Mouse (Mus musculus): Measurements from ENCODE around the gene Hoxb13. TPM values are rescaled to one million over a fixed set of nuclear protein-coding genes. Genes with fewer than 3 reads are reported as not detected.
A peak's percentile ranks its signal among the peaks of the same experiment; 100 is the strongest.

The Hoxb13 gene
- total and polyA plus RNA-seq, 2 experiments from 2014 or later, result not detected

DNA sequence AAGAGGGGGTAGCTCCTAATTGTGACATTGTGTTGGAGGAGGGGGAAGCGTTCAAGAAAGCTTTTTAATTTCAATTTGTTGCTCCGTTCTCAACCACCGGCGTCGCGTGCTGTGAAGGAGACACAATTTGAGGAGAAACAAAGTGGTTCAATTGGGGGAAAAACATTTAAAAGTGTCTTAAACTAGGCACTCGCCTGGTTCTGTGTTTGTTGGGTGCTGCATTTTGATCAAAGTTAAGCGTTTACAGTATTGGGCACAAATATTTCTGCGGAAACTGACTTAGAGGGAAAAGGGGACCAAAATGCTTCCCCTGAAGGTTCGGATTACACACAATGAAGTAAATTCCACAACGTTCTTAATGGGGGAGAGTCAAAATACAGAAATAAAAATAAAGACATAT lies 10.2 kb downstream of the Hoxb13 start:
- Histone ChIP-seq H3K27me3 (ENCODE audit: insufficient read depth, low read length) (peaks cover 95% of the 10 kb centered on the region), H3K27ac (no peak overlapping the region), H3K36me3 (ENCODE audit: insufficient read depth, low read length) (no peaks in the 10 kb centered on the region), H3K9me3 (ENCODE audit: low read length) (peaks cover 3% of the 10 kb centered on the region; the same call in 1 of the 2 replicates), H3K9ac (replicated peaks; ENCODE audit: low read length) (no peak overlapping the region), H3K4me3 (ENCODE audit: low read length) (no peak overlapping the region), H3K4me2 (ENCODE audit: low read depth, low read length) (no peak overlapping the region), H3K4me1 (ENCODE audit: insufficient read depth, low read length) (no peaks in the 10 kb centered on the region)
- WGBS, result 2% methylated on average over 11 of the region's 11 CpGs
- DNase-seq (ENCODE audit: low spot score) (no peak), ATAC-seq (no peak)
- no peak for TF ChIP-seq CTCF (IDR thresholded peaks at IDR 0.05; ENCODE audit: low read depth)

DNA sequence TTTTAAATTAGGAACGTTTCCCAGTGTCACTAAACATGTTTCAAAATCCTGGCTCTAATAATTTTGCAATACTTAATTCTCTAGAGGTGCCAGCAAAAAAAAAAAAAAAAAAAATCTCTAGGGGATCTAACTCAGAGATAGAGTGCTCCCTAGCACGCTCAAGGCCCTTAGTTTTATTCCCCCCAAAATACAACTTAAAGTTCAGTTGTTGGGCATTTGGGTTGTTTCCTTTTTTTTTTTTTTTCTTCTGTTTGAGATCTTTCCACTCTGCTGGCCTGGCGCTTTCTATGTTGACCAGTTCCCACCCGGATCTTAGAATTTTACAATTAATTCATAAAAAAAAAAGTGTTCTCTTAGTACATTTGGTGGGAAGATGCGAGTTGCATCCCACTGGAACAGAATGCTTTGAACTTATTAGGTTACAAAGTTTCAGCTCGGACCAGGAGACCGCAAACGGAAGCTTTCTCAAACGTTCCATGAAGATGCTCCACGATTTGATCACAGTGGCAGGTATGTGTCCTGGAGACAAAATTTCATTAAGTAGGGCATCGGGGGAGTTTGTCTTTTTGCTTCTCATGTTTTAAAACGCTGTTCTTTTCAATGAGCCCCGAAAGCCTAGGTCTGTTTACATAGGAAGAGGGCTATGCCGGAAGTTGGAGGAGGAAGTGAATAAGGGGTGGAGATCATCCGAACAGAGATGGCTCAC lies 11.5 kb downstream of the Hoxb13 start:
- H3K9me3 ChIP-seq (ENCODE audit: low read length), result peaks cover 3% of the 10 kb centered on the region; the same call in 1 of the 2 replicates
- H3K36me3 ChIP-seq (ENCODE audit: insufficient read depth, low read length), result no peaks in the 10 kb centered on the region
- no peak overlapping the region for H3K4me2 ChIP-seq (ENCODE audit: low read depth, low read length)
- no peaks in the 10 kb centered on the region for H3K4me1 ChIP-seq (ENCODE audit: insufficient read depth, low read length)
- H3K4me3 ChIP-seq (ENCODE audit: low read length), result no peak overlapping the region
- no peak overlapping the region for H3K27ac ChIP-seq
- TF ChIP-seq CTCF (IDR thresholded peaks at IDR 0.05; ENCODE audit: low read depth), result no peak
- DNase-seq (ENCODE audit: low spot score) (no peak), ATAC-seq (no peak)
- peaks cover 90% of the 10 kb centered on the region for H3K27me3 ChIP-seq (ENCODE audit: insufficient read depth, low read length)
- no peak overlapping the region for H3K9ac ChIP-seq (replicated peaks; ENCODE audit: low read length)
- 5% methylated on average over 15 of the region's 15 CpGs for WGBS

DNA sequence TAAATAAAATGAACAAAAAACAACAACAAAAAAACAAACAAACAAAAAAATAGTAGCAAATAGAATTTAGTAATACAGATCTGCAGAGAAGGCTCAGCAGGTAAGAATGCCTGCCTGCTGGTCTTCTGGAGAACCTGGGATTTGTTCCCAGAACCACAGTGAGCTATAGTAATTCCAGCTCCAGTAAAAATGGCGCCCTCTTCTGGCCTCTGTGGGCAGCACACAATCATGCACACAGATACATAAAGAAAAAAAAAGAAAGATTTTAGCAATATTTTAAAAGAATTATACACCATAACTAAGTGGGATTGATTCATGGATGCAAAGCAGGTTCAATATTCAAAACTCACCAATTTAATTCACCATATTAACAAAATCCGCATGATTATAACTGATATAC lies 29.7 kb downstream of the Hoxb13 start:
- no peak for DNase-seq (ENCODE audit: low spot score)
- peak; percentile 21; the same call in 1 of the 2 replicates for TF ChIP-seq CTCF (IDR thresholded peaks at IDR 0.05; ENCODE audit: low read depth)
- 0 out of 2 replicates have a peak, but pooled peaks cover 3% of the 10 kb centered on the region for H3K9me3 ChIP-seq (ENCODE audit: low read length)
- H3K9ac ChIP-seq (replicated peaks; ENCODE audit: low read length), result no peak overlapping the region
- H3K4me3 ChIP-seq (ENCODE audit: low read length), result no peak overlapping the region
- WGBS, result 42% methylated on average over 2 of the region's 2 CpGs
- no peaks in the 10 kb centered on the region for H3K27me3 ChIP-seq (ENCODE audit: insufficient read depth, low read length)
- no peak for ATAC-seq
- no peaks in the 10 kb centered on the region for H3K36me3 ChIP-seq (ENCODE audit: insufficient read depth, low read length)
- no peak overlapping the region for H3K4me2 ChIP-seq (ENCODE audit: low read depth, low read length)
- H3K27ac ChIP-seq, result no peak overlapping the region
- H3K4me1 ChIP-seq (ENCODE audit: insufficient read depth, low read length), result no peaks in the 10 kb centered on the region

DNA sequence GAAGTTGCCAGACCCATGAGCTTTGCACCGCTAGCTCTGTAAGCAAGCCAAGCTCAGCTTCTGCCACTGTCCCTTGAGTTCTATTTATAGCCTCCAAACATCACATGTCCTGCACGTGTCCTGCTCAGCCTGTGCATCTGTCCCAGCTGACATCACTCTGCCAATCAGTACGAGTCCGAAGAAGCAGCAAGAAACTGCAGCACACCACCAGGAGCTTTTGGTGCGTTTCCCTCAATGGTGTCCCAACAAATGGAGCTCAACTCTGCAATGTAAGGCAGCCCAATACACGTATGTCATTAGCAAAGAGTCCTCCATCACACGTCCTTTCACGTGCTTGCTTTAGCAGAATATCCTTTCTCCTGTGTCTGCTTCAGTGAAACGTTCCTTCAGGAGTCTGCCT lies 33.6 kb downstream of the Hoxb13 start:
- H3K27me3 ChIP-seq (ENCODE audit: insufficient read depth, low read length), result no peaks in the 10 kb centered on the region
- H3K4me2 ChIP-seq (ENCODE audit: low read depth, low read length), result no peak overlapping the region
- WGBS, result 83% methylated on average over 9 of the region's 9 CpGs
- no peaks in the 10 kb centered on the region for H3K36me3 ChIP-seq (ENCODE audit: insufficient read depth, low read length)
- DNase-seq (ENCODE audit: low spot score) (no peak), ATAC-seq (no peak)
- H3K9me3 ChIP-seq (ENCODE audit: low read length), result no peaks in the 10 kb centered on the region
- H3K9ac ChIP-seq (replicated peaks; ENCODE audit: low read length), result no peak overlapping the region
- no peak overlapping the region for H3K27ac ChIP-seq
- H3K4me3 ChIP-seq (ENCODE audit: low read length), result no peak overlapping the region
- no peaks in the 10 kb centered on the region for H3K4me1 ChIP-seq (ENCODE audit: insufficient read depth, low read length)
- TF ChIP-seq CTCF (IDR thresholded peaks at IDR 0.05; ENCODE audit: low read depth), result no peak

DNA sequence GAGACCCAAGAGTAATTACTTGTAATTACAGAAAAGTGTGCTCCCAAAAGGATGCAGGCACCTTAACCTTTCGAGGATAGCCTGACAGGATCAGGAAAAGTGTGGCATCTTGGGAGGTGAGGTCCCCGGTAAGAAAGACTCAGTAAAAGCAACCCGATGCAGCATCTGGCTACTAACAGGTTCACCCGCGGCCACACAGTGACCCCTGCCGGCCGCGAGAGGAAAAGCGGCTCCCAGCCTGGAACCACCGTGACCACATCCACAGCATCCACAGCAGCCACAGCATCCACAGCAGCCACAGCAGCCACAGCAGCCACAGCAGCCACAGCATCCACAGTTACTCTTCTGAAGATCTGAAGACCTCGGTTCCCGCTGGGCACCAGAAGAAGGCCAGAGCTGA lies 40.8 kb downstream of the Hoxb13 start:
- H3K4me1 ChIP-seq (ENCODE audit: insufficient read depth, low read length), result no peaks in the 10 kb centered on the region
- H3K4me2 ChIP-seq (ENCODE audit: low read depth, low read length), result no peak overlapping the region
- H3K36me3 ChIP-seq (ENCODE audit: insufficient read depth, low read length), result no peaks in the 10 kb centered on the region
- peaks cover 32% of the 10 kb centered on the region for H3K27me3 ChIP-seq (ENCODE audit: insufficient read depth, low read length)
- TF ChIP-seq CTCF (IDR thresholded peaks at IDR 0.05; ENCODE audit: low read depth), result peak; percentile 84
- H3K4me3 ChIP-seq (ENCODE audit: low read length), result no peak overlapping the region
- 3% methylated on average over 12 of the region's 12 CpGs for WGBS
- H3K27ac ChIP-seq, result no peak overlapping the region
- DNase-seq (ENCODE audit: low spot score), result peak; percentile 67
- ATAC-seq, result no peak
- H3K9ac ChIP-seq (replicated peaks; ENCODE audit: low read length), result no peak overlapping the region
- H3K9me3 ChIP-seq (ENCODE audit: low read length), result no peaks in the 10 kb centered on the region

DNA sequence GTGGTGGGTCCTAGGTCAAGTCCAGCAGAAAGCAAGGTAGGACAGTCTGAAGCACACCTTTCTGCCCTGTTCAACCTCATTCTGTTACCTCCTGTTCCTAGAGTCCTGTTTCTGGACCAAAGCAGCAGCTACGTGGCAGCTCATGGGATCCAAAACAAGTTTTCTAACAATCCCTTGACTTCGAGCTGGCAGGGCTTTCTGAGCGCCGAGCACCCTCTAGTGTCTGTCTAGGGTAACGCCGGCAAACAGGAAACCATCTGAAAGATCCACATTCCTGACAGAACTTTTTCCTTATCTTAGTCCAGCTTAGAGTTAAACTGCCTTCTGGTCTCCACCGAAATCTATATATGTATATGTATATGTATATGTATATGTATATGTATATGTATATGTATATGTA lies 46.1 kb downstream of the Hoxb13 start:
- Histone ChIP-seq H3K27me3 (ENCODE audit: insufficient read depth, low read length) (peaks cover 21% of the 10 kb centered on the region), H3K27ac (no peak overlapping the region), H3K9ac (replicated peaks; ENCODE audit: low read length) (no peak overlapping the region), H3K4me3 (ENCODE audit: low read length) (no peak overlapping the region), H3K4me2 (ENCODE audit: low read depth, low read length) (no peak overlapping the region), H3K4me1 (ENCODE audit: insufficient read depth, low read length) (no peaks in the 10 kb centered on the region), H3K9me3 (ENCODE audit: low read length) (no peaks in the 10 kb centered on the region), H3K36me3 (ENCODE audit: insufficient read depth, low read length) (no peaks in the 10 kb centered on the region)
- TF ChIP-seq CTCF (IDR thresholded peaks at IDR 0.05; ENCODE audit: low read depth), result peak; percentile 86
- WGBS, result under 1% methylated on average over 7 of the region's 7 CpGs
- DNase-seq (ENCODE audit: low spot score) (peak; percentile 76), ATAC-seq (no peak)

Other genes starting within 250 kb of the Hoxb13 start
- 4.1 and 5.3 TPM in 2 replicates for gene Igf2bp1, start 188.4 kb upstream of the Hoxb13 start, total RNA-seq (2014; rRNA removed)
- 2.8 and 3.5 TPM in 2 replicates for gene Igf2bp1, start 188.4 kb upstream of the Hoxb13 start, polyA plus RNA-seq (2015; fragmentation: Nextera tagmentation; extraction: Ambion mirVana)
- not detected in 2 replicates for gene Gip, start 169.8 kb upstream of the Hoxb13 start, total RNA-seq (2014; rRNA removed)
- not detected in 2 replicates for gene Gip, start 169.8 kb upstream of the Hoxb13 start, polyA plus RNA-seq (2015; fragmentation: Nextera tagmentation; extraction: Ambion mirVana)
- 18.6 and 21.4 TPM in 2 replicates for gene Snf8, start 159.4 kb upstream of the Hoxb13 start, total RNA-seq (2014; rRNA removed)
- 114 and 115 TPM in 2 replicates for gene Snf8, start 159.4 kb upstream of the Hoxb13 start, polyA plus RNA-seq (2015; fragmentation: Nextera tagmentation; extraction: Ambion mirVana)
- gene Ube2z, start 128.9 kb upstream of the Hoxb13 start, total RNA-seq (2014; rRNA removed), result 48.2 and 50.1 TPM in 2 replicates
- gene Ube2z, start 128.9 kb upstream of the Hoxb13 start, polyA plus RNA-seq (2015; fragmentation: Nextera tagmentation; extraction: Ambion mirVana), result 30.3 and 32.9 TPM in 2 replicates
- 703 and 894 TPM in 2 replicates for gene Atp5g1, start 118.6 kb upstream of the Hoxb13 start, total RNA-seq (2014; rRNA removed)
- 1,232 and 1,324 TPM in 2 replicates for gene Atp5g1, start 118.6 kb upstream of the Hoxb13 start, polyA plus RNA-seq (2015; fragmentation: Nextera tagmentation; extraction: Ambion mirVana)
- not detected in 2 replicates for gene Calcoco2, start 82.4 kb upstream of the Hoxb13 start, total RNA-seq (2014; rRNA removed)
- 0.19 TPM in 2 replicates for gene Calcoco2, start 82.4 kb upstream of the Hoxb13 start, polyA plus RNA-seq (2015; fragmentation: Nextera tagmentation; extraction: Ambion mirVana)
- 0.43 and 0.52 TPM in 2 replicates for gene Ttll6, start 60.5 kb upstream of the Hoxb13 start, total RNA-seq (2014; rRNA removed)
- 0.23 and 0.43 TPM in 2 replicates for gene Ttll6, start 60.5 kb upstream of the Hoxb13 start, polyA plus RNA-seq (2015; fragmentation: Nextera tagmentation; extraction: Ambion mirVana)
- gene Hoxb9, start 77.1 kb downstream of the Hoxb13 start, total RNA-seq (2014; rRNA removed), result 0.40 TPM in 1 of 2 replicates, not detected in the other
- 0.13 TPM in 1 of 2 replicates, not detected in the other for gene Hoxb9, start 77.1 kb downstream of the Hoxb13 start, polyA plus RNA-seq (2015; fragmentation: Nextera tagmentation; extraction: Ambion mirVana)
- 28.0 and 66.5 TPM in 2 replicates for gene Hoxb8, start 87.6 kb downstream of the Hoxb13 start, total RNA-seq (2014; rRNA removed)
- 4.6 and 6.2 TPM in 2 replicates for gene Hoxb8, start 87.6 kb downstream of the Hoxb13 start, polyA plus RNA-seq (2015; fragmentation: Nextera tagmentation; extraction: Ambion mirVana)
- gene Hoxb7, start 92.3 kb downstream of the Hoxb13 start, total RNA-seq (2014; rRNA removed), result 11.0 and 21.7 TPM in 2 replicates
- gene Hoxb7, start 92.3 kb downstream of the Hoxb13 start, polyA plus RNA-seq (2015; fragmentation: Nextera tagmentation; extraction: Ambion mirVana), result 10.1 and 16.8 TPM in 2 replicates
- 23.2 and 30.2 TPM in 2 replicates for gene Hoxb6, start 98.2 kb downstream of the Hoxb13 start, total RNA-seq (2014; rRNA removed)
- 29.0 and 36.3 TPM in 2 replicates for gene Hoxb6, start 98.2 kb downstream of the Hoxb13 start, polyA plus RNA-seq (2015; fragmentation: Nextera tagmentation; extraction: Ambion mirVana)
- gene Hoxb5, start 109.0 kb downstream of the Hoxb13 start, total RNA-seq (2014; rRNA removed), result 16.5 and 24.3 TPM in 2 replicates
- 109 and 113 TPM in 2 replicates for gene Hoxb5, start 109.0 kb downstream of the Hoxb13 start, polyA plus RNA-seq (2015; fragmentation: Nextera tagmentation; extraction: Ambion mirVana)
- gene Hoxb4, start 124.0 kb downstream of the Hoxb13 start, total RNA-seq (2014; rRNA removed), result 4.2 and 8.6 TPM in 2 replicates
- 2.4 and 3.3 TPM in 2 replicates for gene Hoxb4, start 124.0 kb downstream of the Hoxb13 start, polyA plus RNA-seq (2015; fragmentation: Nextera tagmentation; extraction: Ambion mirVana)
- 42.1 and 42.2 TPM in 2 replicates for gene Hoxb3, start 129.0 kb downstream of the Hoxb13 start, total RNA-seq (2014; rRNA removed)
- 6.6 and 8.1 TPM in 2 replicates for gene Hoxb3, start 129.0 kb downstream of the Hoxb13 start, polyA plus RNA-seq (2015; fragmentation: Nextera tagmentation; extraction: Ambion mirVana)
- gene Hoxb2, start 156.2 kb downstream of the Hoxb13 start, total RNA-seq (2014; rRNA removed), result 35.4 and 36.4 TPM in 2 replicates
- 11.6 and 13.1 TPM in 2 replicates for gene Hoxb2, start 156.2 kb downstream of the Hoxb13 start, polyA plus RNA-seq (2015; fragmentation: Nextera tagmentation; extraction: Ambion mirVana)
- 0.21 TPM in 1 of 2 replicates, not detected in the other for gene Hoxb1, start 171.4 kb downstream of the Hoxb13 start, total RNA-seq (2014; rRNA removed)
- gene Hoxb1, start 171.4 kb downstream of the Hoxb13 start, polyA plus RNA-seq (2015; fragmentation: Nextera tagmentation; extraction: Ambion mirVana), result 0.08 and 0.24 TPM in 2 replicates